Mouse (Mus musculus): ENCODE data around the gene Akr1d1. TPM values are rescaled to one million over a fixed set of nuclear protein-coding genes. Genes with fewer than 3 reads are reported as not detected.

Gene Akr1d1
- total RNA-seq, 2 experiments from 2014 or later: not detected

- DNase-seq: no peak
- intact Hi-C loops (cut with DNase I): no loop called here
Measured at GRCm38 (mm10) chr6:37554327-37554726, 24.4 kb downstream of the Akr1d1 start.

- intact Hi-C loops (cut with DNase I): no loop called here
- DNase-seq: no peak
Measured at GRCm38 (mm10) chr6:37563861-37564260, 33.9 kb downstream of the Akr1d1 start.

GRCm38 (mm10) chr6:37567363-37567762, 37.4 kb downstream of the Akr1d1 start:
- intact Hi-C loops (cut with DNase I): no loop called here

GRCm38 (mm10) chr6:37571939-37572338, 42.0 kb downstream of the Akr1d1 start:
- DNase-seq: no peak
- intact Hi-C loops (cut with DNase I): no loop called here

More at GRCm38 (mm10) chr6:37567363-37567762, 37.4 kb downstream of the Akr1d1 start:
- DNase-seq: no peak

- no peak for DNase-seq
- intact Hi-C loops (cut with DNase I): no loop called here
Measured at GRCm38 (mm10) chr6:37572935-37573334, 43.0 kb downstream of the Akr1d1 start.

GRCm38 (mm10) chr6:37580476-37580875, 50.5 kb downstream of the Akr1d1 start:
- DNase-seq: no peak

GRCm38 (mm10) chr6:37589340-37589962, 59.5 kb downstream of the Akr1d1 start:
- intact Hi-C loops (cut with DNase I): loop anchor here (5.0 kb wide), 1 partner anchor 478 kb away; no protein-coding TSS in a partner anchor
- DNase-seq: peak; percentile 37 to 54

More at GRCm38 (mm10) chr6:37580476-37580875, 50.5 kb downstream of the Akr1d1 start:
- intact Hi-C loops (cut with DNase I): no loop called here

- DNase-seq: no peak
- intact Hi-C loops (cut with DNase I): no loop called here
Measured at GRCm38 (mm10) chr6:37590800-37591199, 60.8 kb downstream of the Akr1d1 start.

GRCm38 (mm10) chr6:37592101-37593032, 62.4 kb downstream of the Akr1d1 start:
- intact Hi-C loops (cut with DNase I): no loop called here

GRCm38 (mm10) chr6:37593033-37593374, 63.0 kb downstream of the Akr1d1 start:
- DNase-seq: no peak
- intact Hi-C loops (cut with DNase I): no loop called here

More at GRCm38 (mm10) chr6:37592101-37593032, 62.4 kb downstream of the Akr1d1 start:
- peak in 1 of 2 experiments; percentile 28 for DNase-seq

GRCm38 (mm10) chr6:37593551-37594089, 63.6 kb downstream of the Akr1d1 start:
- DNase-seq: no peak
- intact Hi-C loops (cut with DNase I): no loop called here

GRCm38 (mm10) chr6:37597088-37597487, 67.1 kb downstream of the Akr1d1 start:
- intact Hi-C loops (cut with DNase I): no loop called here
- no peak for DNase-seq

- intact Hi-C loops (cut with DNase I): no loop called here
- DNase-seq: no peak
Measured at GRCm38 (mm10) chr6:37598033-37598432, 68.1 kb downstream of the Akr1d1 start.

GRCm38 (mm10) chr6:37600976-37601498, 71.1 kb downstream of the Akr1d1 start:
- intact Hi-C loops (cut with DNase I): loop anchor here (10.0 kb wide), 1 partner anchor 274 kb away; the partner anchor contains the start of gene Trim24
- no peak for DNase-seq

- DNase-seq: no peak
- intact Hi-C loops (cut with DNase I): loop anchor here (10.0 kb wide), 1 partner anchor 272 kb away; the partner anchor contains the start of gene Trim24
Measured at GRCm38 (mm10) chr6:37602857-37603765, 73.1 kb downstream of the Akr1d1 start.

- intact Hi-C loops (cut with DNase I): loop anchor here (10.0 kb wide), 1 partner anchor 270 kb away; the partner anchor contains the start of gene Trim24
- no peak for DNase-seq
Measured at GRCm38 (mm10) chr6:37604178-37604883, 74.4 kb downstream of the Akr1d1 start.

GRCm38 (mm10) chr6:37604884-37605269, 74.9 kb downstream of the Akr1d1 start:
- DNase-seq: no peak
- intact Hi-C loops (cut with DNase I): loop anchor here (10.0 kb wide), 1 partner anchor 270 kb away; the partner anchor contains the start of gene Trim24

GRCm38 (mm10) chr6:37607511-37608289, 77.7 kb downstream of the Akr1d1 start:
- intact Hi-C loops (cut with DNase I): loop anchor here (10.0 kb wide), 1 partner anchor 267 kb away; the partner anchor contains the start of gene Trim24
- no peak for DNase-seq

Measured in gastrocnemius, postnatal 36 days (tissue).